Mouse (Mus musculus): ENCODE results near the gene Gm45808. TPM values are rescaled to one million over a fixed set of nuclear protein-coding genes. Genes with fewer than 3 reads are reported as not detected.
A peak's percentile ranks its signal among the peaks of the same experiment; 100 is the strongest.

Gm45808 gene
- polyA plus RNA-seq, 1 experiment from 2014 or later = not detected

DNA sequence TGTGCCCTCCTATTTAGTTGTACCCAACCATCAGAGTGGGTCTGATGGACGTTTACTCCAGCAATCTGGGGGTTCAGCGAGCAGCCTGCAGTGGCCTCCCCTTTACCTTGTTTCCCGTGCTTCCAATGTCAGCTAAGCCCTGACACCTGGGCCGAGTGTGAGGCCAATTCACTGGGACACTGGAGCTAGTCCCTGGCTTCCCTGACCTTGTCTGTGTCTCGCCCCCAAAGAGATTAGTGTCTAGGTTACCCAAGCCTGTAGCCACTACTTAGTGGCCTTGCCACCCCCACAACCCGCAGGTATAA is 66.0 kb downstream of the Gm45808 start, which contains the start of gene Lhb:
Gene Lhb, plus strand, starts transcription at position 206 of the 305 bp plus-strand sequence.
- Histone ChIP-seq H3K27ac (ENCODE audit: low read depth, low read length) (no peak within 1 kb of the TSS), H3K9me3 (replicated peaks; ENCODE audit: control insufficient read depth, low read length) (no peaks in the 10 kb centered on the region), H3K36me3 (ENCODE audit: control insufficient read depth, insufficient read depth, low read length) (peaks cover 32% of the 10 kb centered on the region), H3K4me3 (ENCODE audit: low read depth, low read length) (no peak within 1 kb of the TSS), H3K27me3 (ENCODE audit: control insufficient read depth, insufficient read depth, low read length) (peaks cover 58% of the 10 kb centered on the region), H3K4me2 (peak within 1 kb of the TSS; percentile 34; the same call in 1 of the 2 replicates), H3K4me1 (ENCODE audit: control insufficient read depth, insufficient read depth, low read length) (peaks cover 13% of the 10 kb centered on the region), H3K9ac (ENCODE audit: low read depth, low read length) (no peak within 1 kb of the TSS)
- ATAC-seq (replicated peaks; ENCODE audit: insufficient number of reproducible peaks, low FRiP score, low TSS enrichment) = no peak
- 55% methylated on average over 6 of the region's 6 CpGs for WGBS (ENCODE audit: insufficient replicate concordance)

DNA sequence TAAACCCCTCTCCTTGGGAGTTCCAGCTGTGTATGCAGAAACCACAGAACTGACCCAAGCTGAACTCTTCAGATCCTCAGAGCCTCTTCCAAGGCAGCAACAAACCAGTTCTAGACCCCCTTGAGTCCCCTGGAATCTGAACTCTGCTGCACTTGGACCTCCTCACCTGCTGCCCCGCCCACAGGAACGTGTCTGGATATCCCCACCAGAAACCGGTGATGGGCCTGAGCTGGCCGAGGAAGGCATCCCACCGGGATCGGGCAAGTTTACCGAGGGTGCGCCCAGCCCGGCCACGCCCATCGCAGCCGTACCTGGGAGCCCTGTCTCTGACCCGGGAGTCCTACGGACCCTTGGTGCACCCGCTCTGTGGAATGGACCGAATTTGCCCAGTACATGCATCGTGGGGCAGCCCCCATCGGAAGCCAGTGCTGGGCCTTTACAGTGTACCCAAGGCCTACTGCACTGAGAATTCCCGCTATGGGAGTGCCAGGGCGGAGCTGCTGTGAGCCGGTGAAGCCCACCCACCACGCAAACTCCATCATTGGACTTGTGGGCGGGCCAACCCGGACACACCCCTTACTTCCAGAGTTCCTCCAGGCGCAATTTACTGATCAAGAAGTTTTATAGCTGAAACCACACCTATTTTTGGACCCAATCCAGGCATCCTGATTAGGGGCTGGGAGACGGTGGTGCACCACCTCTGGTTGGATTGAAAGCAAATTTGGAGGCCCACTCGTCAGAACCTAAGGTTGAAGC is 66.6 kb downstream of the Gm45808 start:
- H3K36me3 ChIP-seq (ENCODE audit: control insufficient read depth, insufficient read depth, low read length) = peaks cover 29% of the 10 kb centered on the region
- H3K9me3 ChIP-seq (replicated peaks; ENCODE audit: control insufficient read depth, low read length) = no peaks in the 10 kb centered on the region
- WGBS (ENCODE audit: insufficient replicate concordance) = 9% methylated on average over 27 of the region's 27 CpGs
- H3K9ac ChIP-seq (ENCODE audit: low read depth, low read length) = no peak overlapping the region
- H3K4me2 ChIP-seq = peak overlapping the region; percentile 34; the same call in 1 of the 2 replicates
- peaks cover 63% of the 10 kb centered on the region for H3K27me3 ChIP-seq (ENCODE audit: control insufficient read depth, insufficient read depth, low read length)
- ATAC-seq (replicated peaks; ENCODE audit: insufficient number of reproducible peaks, low FRiP score, low TSS enrichment) = no peak
- H3K27ac ChIP-seq (ENCODE audit: low read depth, low read length) = no peak overlapping the region
- H3K4me3 ChIP-seq (ENCODE audit: low read depth, low read length) = no peak overlapping the region
- peaks cover 17% of the 10 kb centered on the region for H3K4me1 ChIP-seq (ENCODE audit: control insufficient read depth, insufficient read depth, low read length)

DNA sequence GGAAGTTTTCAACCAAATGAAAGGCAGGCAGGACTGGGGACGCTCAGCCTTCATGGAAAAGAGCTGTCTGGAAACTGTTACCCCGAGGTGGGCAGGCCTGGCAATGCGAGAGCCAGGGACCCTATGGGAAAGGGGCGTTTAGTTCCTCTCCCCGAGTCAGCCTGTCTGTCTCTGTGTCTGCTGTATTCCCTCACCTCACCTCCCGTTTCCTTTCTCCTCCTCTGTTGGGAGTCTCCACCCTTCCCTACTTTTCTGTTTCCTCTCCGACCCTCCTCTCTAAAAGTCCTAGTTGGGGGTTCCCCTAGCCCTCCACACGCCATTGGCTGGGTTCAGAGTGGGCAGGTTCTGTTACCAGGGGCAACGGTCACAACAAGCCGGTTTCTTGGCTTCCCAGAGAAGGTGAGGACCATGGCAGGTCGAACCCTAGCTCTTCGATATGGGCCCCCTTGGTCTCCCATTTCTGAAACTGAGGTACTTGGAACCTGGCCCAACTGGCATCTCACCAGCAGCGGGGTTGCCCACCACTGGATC is 68.6 kb downstream of the Gm45808 start:
- Histone ChIP-seq H3K4me2 (peak overlapping the region; percentile 22; the same call in 1 of the 2 replicates), H3K9ac (ENCODE audit: low read depth, low read length) (0 out of 2 replicates have a peak overlapping the region, but pooled peaks have one; percentile 23), H3K27ac (ENCODE audit: low read depth, low read length) (no peak overlapping the region), H3K4me1 (ENCODE audit: control insufficient read depth, insufficient read depth, low read length) (peaks cover 32% of the 10 kb centered on the region), H3K27me3 (ENCODE audit: control insufficient read depth, insufficient read depth, low read length) (peaks cover 81% of the 10 kb centered on the region), H3K4me3 (ENCODE audit: low read depth, low read length) (no peak overlapping the region), H3K9me3 (replicated peaks; ENCODE audit: control insufficient read depth, low read length) (no peaks in the 10 kb centered on the region), H3K36me3 (ENCODE audit: control insufficient read depth, insufficient read depth, low read length) (peaks cover 19% of the 10 kb centered on the region)
- ATAC-seq (replicated peaks; ENCODE audit: insufficient number of reproducible peaks, low FRiP score, low TSS enrichment) = no peak
- WGBS (ENCODE audit: insufficient replicate concordance) = 12% methylated on average over 13 of the region's 13 CpGs

Small RNA genes lying within 50 kb of the gene (microRNA-seq; reads per million reads assigned to microRNA genes)
- 0.95 reads per million, percentile 12 among the genes with 10 or more reads in this experiment for gene Gm22133 (ENCODE audit: borderline number of aligned reads)

Other genes starting within 250 kb of the Gm45808 start
- 2.1 and 2.2 TPM in 2 replicates for gene Cd37, start 247.7 kb downstream of the Gm45808 start, polyA plus RNA-seq (2014; fragmentation: Nextera tagmentation; extraction: Ambion mirVana)
- gene Slc6a16, start 245.7 kb downstream of the Gm45808 start, polyA plus RNA-seq (2014; fragmentation: Nextera tagmentation; extraction: Ambion mirVana) = 0.32 and 0.47 TPM in 2 replicates
- gene Slc6a21, start 209.3 kb downstream of the Gm45808 start, polyA plus RNA-seq (2014; fragmentation: Nextera tagmentation; extraction: Ambion mirVana) = not detected in 2 replicates
- gene Trpm4, start 153.0 kb downstream of the Gm45808 start, polyA plus RNA-seq (2014; fragmentation: Nextera tagmentation; extraction: Ambion mirVana) = 7.0 and 9.8 TPM in 2 replicates
- gene Hrc, start 151.5 kb downstream of the Gm45808 start, polyA plus RNA-seq (2014; fragmentation: Nextera tagmentation; extraction: Ambion mirVana) = 24.3 and 30.1 TPM in 2 replicates
- gene Ppfia3, start 119.8 kb downstream of the Gm45808 start, polyA plus RNA-seq (2014; fragmentation: Nextera tagmentation; extraction: Ambion mirVana) = 2.0 and 3.7 TPM in 2 replicates
- 1.6 and 1.7 TPM in 2 replicates for gene Lin7b, start 116.2 kb downstream of the Gm45808 start, polyA plus RNA-seq (2014; fragmentation: Nextera tagmentation; extraction: Ambion mirVana)
- gene Snrnp70, start 91.1 kb downstream of the Gm45808 start, polyA plus RNA-seq (2014; fragmentation: Nextera tagmentation; extraction: Ambion mirVana) = 51.6 and 72.0 TPM in 2 replicates
- gene Kcna7, start 81.2 kb downstream of the Gm45808 start, polyA plus RNA-seq (2014; fragmentation: Nextera tagmentation; extraction: Ambion mirVana) = 0.37 and 0.45 TPM in 2 replicates
- gene Ntf5, start 73.1 kb downstream of the Gm45808 start, polyA plus RNA-seq (2014; fragmentation: Nextera tagmentation; extraction: Ambion mirVana) = 3.2 TPM in 2 replicates
- gene Lhb, start 66.0 kb downstream of the Gm45808 start, polyA plus RNA-seq (2014; fragmentation: Nextera tagmentation; extraction: Ambion mirVana) = 0.33 and 0.46 TPM in 2 replicates
- gene Gys1, start 52.0 kb downstream of the Gm45808 start, polyA plus RNA-seq (2014; fragmentation: Nextera tagmentation; extraction: Ambion mirVana) = 99.1 and 106 TPM in 2 replicates
- gene Ruvbl2, start 48.7 kb downstream of the Gm45808 start, polyA plus RNA-seq (2014; fragmentation: Nextera tagmentation; extraction: Ambion mirVana) = 98.2 and 104 TPM in 2 replicates
- 4,030 and 4,320 TPM in 2 replicates for gene Ftl1, start 26.9 kb downstream of the Gm45808 start, polyA plus RNA-seq (2014; fragmentation: Nextera tagmentation; extraction: Ambion mirVana)
- 91.3 and 146 TPM in 2 replicates for gene Bax, start 19.9 kb downstream of the Gm45808 start, polyA plus RNA-seq (2014; fragmentation: Nextera tagmentation; extraction: Ambion mirVana)
- gene Tulp2, start 4.9 kb downstream of the Gm45808 start, polyA plus RNA-seq (2014; fragmentation: Nextera tagmentation; extraction: Ambion mirVana) = 1.5 and 2.2 TPM in 2 replicates
- gene Dhdh, start 2.0 kb upstream of the Gm45808 start, polyA plus RNA-seq (2014; fragmentation: Nextera tagmentation; extraction: Ambion mirVana) = 4.6 and 4.9 TPM in 2 replicates
- gene Nucb1, start 23.6 kb upstream of the Gm45808 start, polyA plus RNA-seq (2014; fragmentation: Nextera tagmentation; extraction: Ambion mirVana) = 165 and 186 TPM in 2 replicates
- gene Ppp1r15a, start 39.5 kb upstream of the Gm45808 start, polyA plus RNA-seq (2014; fragmentation: Nextera tagmentation; extraction: Ambion mirVana) = 28.5 and 28.8 TPM in 2 replicates
- 1.1 TPM in 2 replicates for gene Plekha4, start 39.5 kb upstream of the Gm45808 start, polyA plus RNA-seq (2014; fragmentation: Nextera tagmentation; extraction: Ambion mirVana)
- 0.31 and 1.5 TPM in 2 replicates for gene Hsd17b14, start 68.1 kb upstream of the Gm45808 start, polyA plus RNA-seq (2014; fragmentation: Nextera tagmentation; extraction: Ambion mirVana)
- gene Bcat2, start 83.3 kb upstream of the Gm45808 start, polyA plus RNA-seq (2014; fragmentation: Nextera tagmentation; extraction: Ambion mirVana) = 69.1 and 73.2 TPM in 2 replicates
- not detected in 2 replicates for gene Fgf21, start 128.7 kb upstream of the Gm45808 start, polyA plus RNA-seq (2014; fragmentation: Nextera tagmentation; extraction: Ambion mirVana)
- gene Fut1, start 130.5 kb upstream of the Gm45808 start, polyA plus RNA-seq (2014; fragmentation: Nextera tagmentation; extraction: Ambion mirVana) = not detected in 2 replicates
- gene Izumo1, start 135.0 kb upstream of the Gm45808 start, polyA plus RNA-seq (2014; fragmentation: Nextera tagmentation; extraction: Ambion mirVana) = 0.34 and 0.35 TPM in 2 replicates
- gene Rasip1, start 140.7 kb upstream of the Gm45808 start, polyA plus RNA-seq (2014; fragmentation: Nextera tagmentation; extraction: Ambion mirVana) = 13.9 and 14.5 TPM in 2 replicates
- gene Mamstr, start 153.2 kb upstream of the Gm45808 start, polyA plus RNA-seq (2014; fragmentation: Nextera tagmentation; extraction: Ambion mirVana) = 3.4 and 4.0 TPM in 2 replicates
- 0.56 and 1.0 TPM in 2 replicates for gene Fut2, start 179.6 kb upstream of the Gm45808 start, polyA plus RNA-seq (2014; fragmentation: Nextera tagmentation; extraction: Ambion mirVana)
- not detected in 2 replicates for gene Ntn5, start 197.2 kb upstream of the Gm45808 start, polyA plus RNA-seq (2014; fragmentation: Nextera tagmentation; extraction: Ambion mirVana)
- gene Sec1, start 207.6 kb upstream of the Gm45808 start, polyA plus RNA-seq (2014; fragmentation: Nextera tagmentation; extraction: Ambion mirVana) = 0.24 and 0.99 TPM in 2 replicates
- 3.3 and 5.5 TPM in 2 replicates for gene Car11, start 213.0 kb upstream of the Gm45808 start, polyA plus RNA-seq (2014; fragmentation: Nextera tagmentation; extraction: Ambion mirVana)
- gene Dbp, start 218.3 kb upstream of the Gm45808 start, polyA plus RNA-seq (2014; fragmentation: Nextera tagmentation; extraction: Ambion mirVana) = 3.3 and 3.5 TPM in 2 replicates
- 764 and 836 TPM in 2 replicates for gene Rpl18, start 228.6 kb upstream of the Gm45808 start, polyA plus RNA-seq (2014; fragmentation: Nextera tagmentation; extraction: Ambion mirVana)
- 13.2 and 17.3 TPM in 2 replicates for gene Sphk2, start 231.2 kb upstream of the Gm45808 start, polyA plus RNA-seq (2014; fragmentation: Nextera tagmentation; extraction: Ambion mirVana)
- gene Fam83e, start 234.4 kb upstream of the Gm45808 start, polyA plus RNA-seq (2014; fragmentation: Nextera tagmentation; extraction: Ambion mirVana) = 0.58 and 0.67 TPM in 2 replicates
- gene Spaca4, start 239.0 kb upstream of the Gm45808 start, polyA plus RNA-seq (2014; fragmentation: Nextera tagmentation; extraction: Ambion mirVana) = not detected in 2 replicates

Measured in heart, embryonic 11.5 days (tissue).